Mouse (Mus musculus) liver (tissue): Measurements from ENCODE around the gene Rabep2.
A peak's percentile ranks its signal among the peaks of the same experiment; 100 is the strongest.
"Not testable (repeated sequence)": the region's sequence is repeated elsewhere in the genome, so short reads cannot be mapped to it uniquely, and the experiment has no call there.

Experiments used
- DNase-seq: peaks from one replicate; pipeline ENCODE4 v3.0.0-alpha.2; 2020; ENCODE audit warnings: mixed read lengths

Rabep2 gene

DNA sequence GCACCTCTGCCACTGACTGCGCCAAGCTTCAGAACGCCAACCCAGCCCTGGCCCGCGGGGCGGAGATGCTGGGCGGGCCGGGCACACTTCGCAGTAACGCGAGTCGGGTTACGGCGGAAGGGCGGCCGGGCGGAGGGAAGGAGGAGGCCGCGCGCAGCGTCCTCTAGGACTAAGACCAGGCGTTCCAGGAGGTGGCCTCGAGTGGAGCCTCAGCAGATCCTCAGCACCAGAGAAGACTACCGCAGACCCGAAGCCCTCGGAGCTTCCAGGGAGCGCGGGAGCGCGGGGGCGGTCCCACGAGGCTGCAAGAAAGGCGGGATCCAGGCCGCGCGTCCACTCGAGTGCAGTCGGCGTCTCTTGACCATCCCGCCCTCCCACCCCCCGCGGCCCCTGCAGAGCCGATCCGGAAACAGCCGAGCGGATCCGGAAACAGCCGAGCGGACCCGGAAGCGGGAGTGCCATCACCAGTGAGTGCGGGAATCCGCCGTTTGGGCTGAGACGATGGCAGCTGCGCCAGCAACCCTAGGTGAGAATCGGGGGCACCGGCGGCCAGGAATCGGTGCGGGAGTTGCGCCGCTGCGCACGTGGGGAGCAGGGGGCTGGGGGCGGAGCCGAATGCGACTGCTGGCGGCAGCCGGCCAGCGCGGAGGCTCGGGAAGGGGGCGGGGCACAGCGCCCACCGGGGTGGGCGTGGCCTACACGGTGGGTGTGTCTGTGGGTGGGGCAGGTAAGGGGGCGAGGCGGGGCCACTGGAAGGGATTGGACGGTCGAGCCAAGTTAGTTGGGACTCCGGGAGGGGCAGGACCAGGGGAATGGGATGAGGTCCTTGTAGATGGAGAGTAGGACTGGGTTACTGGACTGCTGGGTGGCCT, at the start of gene Rabep2:
Gene Rabep2 (plus strand): TSS at position 129 of the 872 bp plus-strand sequence.
- DNase-seq = peak; percentile 91

DNA sequence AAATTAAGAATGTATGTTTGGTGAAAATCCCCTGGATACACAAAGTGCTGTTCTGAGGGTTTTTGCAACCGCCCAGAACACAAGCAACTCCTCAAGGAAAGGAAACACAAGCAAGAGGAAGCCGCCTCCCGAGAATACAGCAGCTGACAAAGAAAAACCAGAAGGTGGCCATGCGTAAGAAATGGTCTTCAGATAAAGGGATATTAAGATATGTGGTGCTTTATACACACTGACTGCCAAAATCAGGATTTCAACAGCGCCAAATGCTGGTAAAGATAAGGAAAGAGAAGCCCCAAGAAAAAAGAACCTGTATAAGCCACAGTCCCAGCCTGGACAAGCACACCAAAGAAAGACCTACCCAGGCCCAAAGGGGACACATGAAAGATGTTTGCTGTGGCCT, 45.0 kb upstream of the Rabep2 start:
- DNase-seq = no peak

DNA sequence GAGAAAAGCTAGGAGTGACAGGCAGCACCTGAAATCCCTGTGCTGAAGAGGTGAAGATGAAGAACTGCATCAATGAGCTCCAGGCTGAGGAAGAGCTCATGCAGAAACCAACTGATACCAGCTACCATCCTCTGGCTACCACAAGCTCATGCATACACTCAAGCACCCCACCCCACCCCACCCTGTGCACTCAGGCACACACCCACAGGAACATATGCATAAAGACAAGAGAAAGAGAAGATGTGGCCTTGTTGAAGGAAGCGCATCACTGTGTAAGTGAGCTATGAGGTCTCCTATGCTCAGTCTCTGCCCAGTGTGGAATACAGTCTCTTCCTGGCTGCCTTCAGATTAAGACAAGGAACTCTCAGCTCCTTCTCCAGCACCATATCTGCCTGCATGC, 40.4 kb upstream of the Rabep2 start:
- DNase-seq = no peak

DNA sequence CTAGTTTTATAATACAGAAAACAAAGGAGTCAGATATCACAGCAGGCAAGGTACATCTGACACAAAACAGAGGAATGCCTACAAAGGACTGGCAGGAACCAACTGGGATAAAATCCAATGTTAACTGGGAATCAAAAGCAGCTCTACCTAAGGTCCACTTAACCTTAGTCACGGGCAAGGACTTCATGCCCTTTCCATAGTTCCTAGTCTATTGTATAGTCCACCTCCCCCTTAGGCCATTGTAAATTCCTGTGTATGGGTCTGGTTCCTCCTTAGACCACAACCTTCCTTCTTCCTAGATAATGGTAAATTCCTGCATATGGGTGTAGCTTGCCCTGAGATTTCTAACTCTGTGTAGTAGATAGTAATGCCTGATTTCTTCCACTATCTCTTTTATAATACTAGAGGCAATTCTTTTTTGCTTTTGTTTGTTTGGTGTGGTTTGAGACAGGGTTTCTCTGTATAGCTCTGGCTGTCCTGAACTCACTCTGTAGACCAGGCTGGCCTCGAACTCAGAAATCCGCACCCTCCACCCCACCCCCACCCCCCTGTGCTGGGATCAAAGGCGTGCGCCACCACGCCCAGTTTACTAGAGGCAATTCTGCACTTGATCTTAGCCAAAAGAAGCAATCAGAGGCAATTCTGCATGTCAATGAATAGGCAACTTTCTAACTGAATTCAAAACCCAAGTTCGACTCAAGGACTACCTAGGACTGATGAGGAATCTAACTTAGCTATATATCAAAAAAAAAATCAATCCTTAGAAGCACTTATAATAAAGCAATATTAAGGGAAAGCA, 36.3 kb upstream of the Rabep2 start:
- not testable (repeated sequence) for DNase-seq

DNA sequence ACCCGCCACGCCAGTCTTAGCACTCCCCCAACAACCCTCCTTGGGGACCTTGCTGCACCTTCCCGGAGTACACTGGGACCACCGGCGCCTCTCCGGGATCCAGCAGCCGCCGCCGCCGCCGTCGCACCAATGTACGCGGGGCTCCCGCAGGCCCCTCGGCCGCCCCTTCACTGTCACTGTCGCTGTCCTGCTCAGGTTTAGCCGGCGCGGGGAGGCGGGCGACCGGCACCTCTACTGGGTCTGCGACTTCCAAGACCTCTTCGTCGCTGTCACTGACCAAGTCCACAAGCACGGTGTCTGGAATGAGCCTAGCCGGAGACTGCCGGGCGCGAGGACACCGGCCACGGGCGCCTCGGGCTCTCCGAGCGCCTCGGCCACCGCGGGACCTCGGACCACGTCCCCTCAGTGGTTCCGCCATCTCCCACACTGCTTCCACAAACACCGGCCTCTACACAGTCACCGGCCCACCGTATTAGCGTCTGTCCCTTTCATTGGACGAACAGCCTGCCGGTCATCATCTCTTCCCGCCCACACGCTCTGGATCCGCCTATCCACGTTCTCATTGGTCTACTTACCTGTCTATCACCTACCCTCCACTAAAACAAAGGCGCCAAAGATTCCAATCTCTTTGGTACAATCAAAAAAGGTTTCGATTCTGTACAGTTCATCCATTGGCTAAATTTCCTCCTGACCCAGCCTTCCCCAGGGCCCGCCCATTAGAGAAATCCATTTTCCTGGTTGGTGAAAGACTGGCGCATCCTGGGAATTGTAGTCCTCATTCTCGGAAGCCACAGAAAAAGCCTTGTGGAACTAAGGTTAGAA, 32.0 kb upstream of the Rabep2 start, which contains the start of gene Nfatc2ip:
Gene Nfatc2ip (minus strand): TSS at position 440 of the 822 bp plus-strand sequence.
- DNase-seq = peak; percentile 93

DNA sequence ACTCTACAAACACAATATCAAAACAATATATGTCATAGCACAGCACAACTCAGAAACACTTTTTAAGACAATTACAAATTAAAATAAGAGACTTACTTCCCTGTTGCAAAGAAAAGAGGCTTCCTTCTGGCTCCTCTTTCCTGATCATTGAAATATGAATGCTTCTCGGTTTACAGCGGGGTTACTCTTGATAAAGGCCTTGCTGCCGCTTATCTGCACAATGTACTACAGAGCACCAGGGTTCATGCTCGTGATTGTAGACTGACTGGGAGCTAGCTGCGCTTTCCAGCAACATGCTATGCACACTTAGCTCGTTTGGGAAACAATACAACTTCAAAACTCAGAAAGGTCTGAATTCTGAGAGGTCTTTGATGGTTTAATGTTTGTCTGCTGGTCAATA, 31.3 kb upstream of the Rabep2 start:
- DNase-seq = peak; percentile 45

DNA sequence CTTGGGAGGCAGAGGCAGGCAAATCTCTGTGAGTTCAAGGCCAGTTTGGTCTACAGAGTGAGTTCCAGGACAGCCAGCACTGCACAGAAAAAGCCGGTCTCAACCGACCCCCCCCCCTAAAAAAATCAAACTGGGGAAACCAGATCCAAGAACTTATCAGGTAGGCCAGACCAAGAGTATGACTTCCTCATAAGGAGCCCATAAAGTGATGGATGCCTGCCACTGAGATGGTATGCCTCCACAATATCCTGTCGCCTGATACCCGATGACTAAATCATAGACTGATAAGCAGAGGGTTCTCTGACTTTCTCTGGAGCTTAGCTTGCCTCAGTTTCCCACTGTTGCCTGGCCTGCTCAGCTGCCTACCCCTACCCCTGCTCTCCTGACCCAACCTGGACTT, 30.7 kb upstream of the Rabep2 start:
- DNase-seq = no peak

DNA sequence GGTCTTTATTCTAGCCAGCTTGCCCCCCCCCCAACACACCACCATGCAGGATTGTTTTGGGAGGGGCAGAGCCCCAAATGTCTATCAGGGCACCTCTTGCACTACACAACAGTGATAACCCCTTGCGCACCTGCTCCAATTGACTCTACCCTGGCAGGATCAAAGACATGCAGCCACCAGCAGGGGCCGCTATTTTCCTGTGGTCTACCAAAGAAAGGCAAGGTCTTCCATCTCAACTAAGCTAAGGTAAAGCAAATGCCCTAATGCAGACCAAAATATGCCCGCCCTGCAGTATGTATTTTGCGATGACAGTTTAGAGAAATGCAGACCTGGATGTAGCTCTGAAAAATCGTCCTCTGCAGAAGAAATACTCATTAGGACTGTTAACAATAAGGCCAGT, 29.0 kb upstream of the Rabep2 start:
- DNase-seq = peak; percentile 88

DNA sequence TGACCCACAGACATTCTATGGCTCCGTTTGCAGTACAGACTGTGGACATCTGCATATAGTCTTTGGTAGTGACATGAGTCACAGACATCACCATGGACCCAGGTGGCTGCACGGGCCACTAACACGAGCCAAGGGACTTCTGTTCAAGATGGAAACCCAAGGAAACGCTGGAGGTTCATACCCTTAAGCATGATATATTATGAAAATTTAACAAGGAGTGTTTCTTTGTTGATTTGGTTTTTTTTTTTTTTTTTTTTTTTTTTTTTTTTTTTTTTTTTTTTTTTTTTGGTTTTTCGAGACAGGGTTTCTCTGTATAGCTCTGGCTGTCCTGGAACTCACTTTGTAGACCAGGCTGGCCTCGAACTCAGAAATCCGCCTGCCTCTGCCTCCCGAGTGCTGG, 26.0 kb upstream of the Rabep2 start:
- not testable (repeated sequence) for DNase-seq

DNA sequence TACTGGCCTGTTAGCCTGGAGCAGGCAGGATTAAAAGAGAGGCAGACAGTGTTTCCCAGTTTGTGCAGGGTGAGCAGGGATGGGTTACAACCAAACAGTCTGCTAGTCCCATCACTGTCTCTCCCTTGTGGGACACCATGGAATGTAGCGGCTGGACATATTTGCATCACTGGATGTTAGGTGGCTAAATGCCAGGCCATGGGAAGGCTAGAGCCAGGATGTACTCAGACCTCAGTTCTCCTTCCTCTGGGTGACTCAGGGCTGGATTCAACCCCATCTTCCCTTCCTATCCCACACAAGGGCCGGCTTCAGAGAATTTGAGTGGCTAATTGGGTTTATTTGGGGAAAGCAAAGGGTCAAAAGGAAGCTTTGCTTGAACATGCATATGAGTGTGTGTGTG, 19.9 kb upstream of the Rabep2 start:
- DNase-seq = no peak

DNA sequence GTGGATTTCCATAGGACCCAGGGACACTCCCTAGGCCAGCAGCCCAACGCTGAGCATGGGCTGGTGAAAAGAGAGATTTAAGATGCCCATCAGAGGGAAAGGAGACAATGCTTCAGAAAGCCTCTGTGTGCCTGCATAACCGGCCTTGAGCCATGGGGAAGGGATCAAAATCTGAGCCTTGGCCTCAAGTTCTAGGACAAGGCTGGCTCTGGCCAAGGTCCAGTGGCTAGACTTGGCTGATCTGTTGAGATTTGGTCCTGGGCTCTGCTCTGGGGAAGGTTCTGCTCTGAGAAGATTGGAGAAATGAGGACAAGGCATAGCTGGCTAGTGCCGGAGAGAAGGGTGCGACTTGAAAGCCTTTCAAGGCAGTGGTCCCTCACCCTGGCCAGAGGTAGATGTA, 17.5 kb upstream of the Rabep2 start:
- no peak for DNase-seq

DNA sequence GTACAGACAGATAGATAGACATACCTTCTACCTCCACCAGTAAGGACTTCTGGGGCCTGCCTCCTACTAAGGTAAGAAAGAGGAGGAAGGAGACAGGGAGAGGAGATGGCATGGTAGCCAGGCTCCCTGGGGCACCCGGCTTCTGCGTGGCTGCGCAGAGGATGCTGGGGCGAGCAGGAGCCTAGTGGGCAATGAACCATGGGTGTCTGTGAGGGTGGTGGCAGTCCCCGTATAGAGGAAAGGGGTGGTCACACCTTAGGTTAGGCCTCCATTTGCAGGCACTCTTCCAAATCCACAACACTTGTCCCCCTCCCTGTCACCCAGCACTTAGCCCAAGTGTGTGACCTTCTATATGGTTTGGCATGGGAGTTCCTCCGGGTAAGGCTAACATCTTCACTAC, 13.8 kb upstream of the Rabep2 start, which contains the start of gene Cd19:
Gene Cd19 (minus strand): TSS at position 165 of the 400 bp plus-strand sequence.
- DNase-seq = no peak

DNA sequence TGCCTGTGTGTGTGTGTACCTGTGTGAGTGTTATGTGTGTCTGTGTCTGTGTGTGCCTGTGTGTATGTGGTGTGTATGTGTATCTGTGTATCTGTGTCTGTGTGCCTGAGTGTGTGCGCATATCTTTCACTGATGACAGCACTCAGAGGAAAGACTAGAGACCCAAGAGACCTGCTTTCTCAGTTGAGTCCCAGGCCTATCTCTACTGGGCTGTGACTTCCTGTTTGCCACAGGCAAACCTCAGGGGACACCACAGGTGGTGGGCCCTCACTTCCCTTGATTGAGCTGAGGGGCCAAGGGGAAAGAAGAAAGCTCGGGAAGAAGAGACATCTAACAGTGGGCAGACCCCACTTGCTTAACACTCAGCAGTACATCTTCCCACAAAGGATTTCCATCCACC, 11.9 kb upstream of the Rabep2 start:
- no peak for DNase-seq

DNA sequence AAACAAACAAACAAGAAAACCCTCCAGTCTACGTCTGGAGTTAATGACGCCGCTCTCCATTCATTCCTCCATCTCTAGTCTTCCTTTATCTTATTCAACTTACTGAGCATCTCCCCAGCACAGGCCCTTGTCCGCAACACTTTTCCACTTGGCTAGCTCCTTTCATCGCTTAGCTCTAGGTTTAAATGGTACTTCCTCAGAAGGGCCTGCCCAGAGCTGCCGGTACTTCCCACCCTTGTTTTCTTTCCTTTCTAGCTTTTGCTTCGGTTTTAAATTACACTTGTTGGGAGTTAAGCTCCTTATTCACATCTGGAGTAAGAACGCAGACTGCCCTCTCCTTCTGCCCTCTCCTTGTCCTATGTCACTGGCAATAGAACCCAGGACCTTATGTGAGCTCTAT, 11.5 kb upstream of the Rabep2 start:
- no peak for DNase-seq

DNA sequence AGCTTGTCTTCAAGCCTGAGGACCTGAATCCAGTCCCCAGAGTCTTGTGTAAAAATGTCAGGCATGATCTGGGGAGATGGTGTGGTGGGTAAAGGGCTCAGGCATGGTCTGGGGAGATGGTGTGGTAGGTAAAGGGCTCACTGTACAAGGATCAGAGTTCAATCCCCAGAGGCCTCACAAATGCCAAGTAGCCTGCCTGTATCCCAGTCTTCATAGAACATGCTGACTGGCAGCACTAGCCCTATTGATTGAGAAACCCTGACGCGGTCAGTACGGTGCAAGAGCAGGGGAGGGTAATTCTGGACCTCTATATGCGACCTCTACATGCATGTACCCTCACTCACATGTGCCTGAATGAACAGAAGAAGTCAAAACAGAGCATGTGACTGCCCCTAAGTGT, 11.0 kb upstream of the Rabep2 start:
- DNase-seq = no peak

DNA sequence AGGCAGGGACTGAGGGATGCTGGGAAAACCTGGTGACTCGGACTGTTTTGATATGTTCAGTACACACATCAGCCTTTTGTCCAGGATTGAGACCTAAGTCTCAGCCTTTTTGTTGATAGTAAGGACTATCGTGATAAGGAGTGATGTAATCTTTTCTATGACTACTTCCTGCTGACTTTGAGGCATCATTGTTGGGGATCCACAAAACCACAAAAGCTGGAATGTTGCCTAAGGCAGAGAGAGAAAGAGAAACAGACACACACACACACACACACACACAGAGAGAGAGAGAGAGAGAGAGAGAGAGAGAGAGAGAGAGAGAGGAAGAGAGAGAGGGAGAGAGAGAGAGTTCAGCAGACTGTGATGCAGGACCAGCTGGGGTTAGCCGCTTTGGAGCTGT, 10.1 kb upstream of the Rabep2 start:
- DNase-seq = no peak

DNA sequence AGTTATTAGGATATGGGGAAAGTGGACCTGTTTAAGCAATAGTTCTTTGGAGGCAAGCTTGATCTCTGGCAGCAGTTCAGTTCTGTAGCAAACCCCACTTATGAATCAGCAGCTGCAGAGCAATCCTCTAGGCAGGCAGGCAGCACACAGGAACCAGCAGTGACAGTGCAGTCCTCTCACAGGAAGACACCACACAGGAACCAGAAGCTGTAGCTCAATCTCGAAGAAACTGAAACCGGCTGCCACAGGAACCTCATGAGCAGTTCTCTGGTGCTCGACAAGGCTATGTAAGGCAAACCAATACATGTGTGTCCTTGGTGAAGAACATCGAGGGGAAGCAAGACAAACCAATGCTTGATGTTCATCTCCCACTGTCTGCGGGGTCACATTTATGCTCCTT, 6.8 kb upstream of the Rabep2 start:
- DNase-seq = no peak

DNA sequence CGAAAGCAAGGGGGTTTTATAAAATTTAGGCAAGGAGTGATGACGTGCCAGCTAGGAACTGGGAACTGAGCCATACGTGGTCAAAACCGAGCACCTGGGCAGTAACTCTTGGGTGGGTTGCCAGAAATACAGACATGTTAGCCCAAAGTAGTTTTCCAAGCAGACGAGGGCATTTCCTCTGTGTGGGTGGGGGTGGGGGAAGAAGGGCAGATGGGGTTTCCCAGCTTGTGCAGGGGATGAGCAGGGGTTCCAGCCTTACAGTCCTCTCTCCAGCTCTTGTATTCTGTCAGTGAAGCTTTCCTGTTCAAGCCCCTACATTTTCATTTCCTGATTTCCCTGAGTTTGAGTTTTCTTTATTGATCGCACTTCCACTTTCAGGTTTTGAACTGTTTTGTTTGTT, 4.4 kb upstream of the Rabep2 start:
- no peak for DNase-seq

DNA sequence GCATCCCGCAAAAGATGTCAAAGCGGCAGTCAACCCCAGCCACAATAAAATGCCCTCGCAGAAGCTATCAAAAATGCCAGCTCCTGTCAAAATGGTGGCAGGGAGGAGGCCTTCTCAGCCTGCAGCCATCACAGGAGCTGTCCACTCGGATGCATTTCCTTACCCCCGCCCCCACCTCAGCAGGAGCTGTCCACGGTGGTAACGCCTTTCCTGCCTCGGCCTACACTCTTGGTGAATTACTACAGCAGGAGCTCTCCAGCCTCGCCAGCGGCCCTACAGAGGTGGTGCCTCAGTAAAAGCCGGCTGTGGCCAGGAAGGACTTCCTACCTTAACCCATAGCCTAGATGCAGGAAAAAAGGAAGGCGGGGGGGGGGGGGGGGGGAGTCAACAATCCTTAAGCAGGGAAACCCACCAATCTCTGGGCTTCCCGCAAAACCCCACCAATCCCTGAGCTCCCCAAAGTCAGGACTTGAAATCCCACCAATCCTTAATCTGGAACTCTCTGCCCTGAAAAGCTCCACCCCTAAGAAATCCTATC, 1.2 kb upstream of the Rabep2 start:
- DNase-seq = no peak

DNA sequence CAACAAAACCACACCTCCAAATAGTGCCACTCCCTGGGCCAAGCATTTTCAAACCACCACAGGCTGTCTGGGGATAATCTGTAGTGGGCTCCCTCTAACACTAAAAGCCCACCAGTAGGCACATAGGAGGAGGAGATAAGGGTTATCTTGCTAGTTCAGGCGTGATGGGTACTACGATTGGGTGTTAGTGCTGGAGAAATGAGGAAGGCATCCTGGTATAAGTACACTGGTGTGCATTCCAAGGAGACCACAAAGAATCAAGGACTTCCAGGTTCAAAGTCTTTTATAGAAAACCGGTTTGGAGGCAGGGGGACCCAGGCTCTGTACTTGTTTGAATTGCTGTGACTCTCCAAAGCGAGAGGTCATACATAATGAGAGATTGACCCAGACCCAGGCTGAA, 405 bp upstream of the Rabep2 start:
- no peak for DNase-seq

DNA sequence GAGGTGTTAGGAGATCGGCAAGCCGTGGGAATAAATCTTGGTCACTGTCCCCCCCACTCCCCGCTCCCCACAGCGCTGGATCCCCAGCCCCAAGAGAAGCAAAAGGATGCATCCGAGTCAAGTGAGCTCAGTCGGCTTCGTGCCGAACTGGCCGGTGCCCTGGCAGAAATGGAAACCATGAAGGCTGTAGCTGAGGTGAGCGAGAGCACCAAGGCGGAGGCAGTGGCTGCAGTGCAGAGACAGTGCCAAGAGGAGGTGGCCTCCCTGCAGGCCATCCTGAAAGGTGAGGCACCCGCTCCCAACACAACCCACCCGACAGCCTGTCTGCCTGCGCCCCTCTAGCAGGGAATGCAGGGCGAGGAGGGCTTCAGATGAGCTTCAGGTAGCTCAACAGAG, 942 bp downstream of the Rabep2 start:
- DNase-seq = no peak

DNA sequence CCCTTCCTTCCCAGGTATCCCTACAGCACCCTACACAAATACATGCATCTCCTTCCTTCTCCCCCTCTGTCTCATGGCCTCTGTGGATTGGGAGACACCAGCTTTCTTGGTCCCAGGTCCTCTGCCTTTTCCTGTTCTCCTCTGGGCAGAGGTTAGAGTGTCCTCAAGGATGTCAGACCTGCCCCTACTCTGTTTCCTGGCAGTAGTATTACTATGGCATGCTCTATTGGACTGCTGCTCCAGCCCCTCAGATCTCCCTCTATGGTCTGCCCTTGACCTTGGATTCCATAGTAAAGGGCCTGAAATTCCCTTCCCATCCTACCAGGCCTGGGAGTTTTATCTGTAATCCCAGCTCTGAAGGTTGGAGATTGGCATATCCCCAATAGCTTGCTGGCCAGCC, 1.6 kb downstream of the Rabep2 start:
- DNase-seq = no peak

DNA sequence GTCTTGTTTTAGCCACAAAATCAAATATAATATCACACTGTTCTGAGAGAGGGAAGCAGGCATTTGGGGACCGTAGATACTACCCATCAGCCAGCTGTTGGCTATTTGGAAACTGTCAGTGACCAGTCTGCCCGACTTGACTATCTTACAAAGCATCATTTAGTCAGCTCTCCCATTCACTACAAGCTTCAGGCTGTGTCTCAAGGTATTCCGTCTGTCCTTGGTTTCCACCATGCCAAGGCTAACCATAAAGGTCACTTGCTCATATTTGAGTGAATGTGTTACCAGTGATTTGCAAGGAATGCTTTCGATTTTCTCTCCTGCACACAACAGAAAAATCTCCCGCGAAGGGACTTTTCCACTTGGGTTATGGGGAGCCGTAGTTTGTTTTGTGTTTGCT, 6.2 kb downstream of the Rabep2 start:
- no peak for DNase-seq
